Mouse (Mus musculus): ENCODE results near the gene Terb1. TPM values are rescaled to one million over a fixed set of nuclear protein-coding genes. Genes with fewer than 3 reads are reported as not detected.

Gene Terb1
- total RNA-seq (2021), result 0.23 TPM in 1 of 2 replicates, not detected in the other
- long read RNA-seq, experiment 1, result 0 reads
- long read RNA-seq, experiment 2, result 0 reads

GRCm38 (mm10) chr8:104509061-104510006 lies at the start of gene Terb1:
Gene Terb1, minus strand, starts transcription at chr8:104509910.
- DNase-seq, result peak; percentile 42

GRCm38 (mm10) chr8:104557226-104557625 lies 47.5 kb upstream of the Terb1 start:
- DNase-seq, result no peak

GRCm38 (mm10) chr8:104555191-104555590 lies 45.5 kb upstream of the Terb1 start:
- no peak for DNase-seq

- DNase-seq, result no peak
These were observed 33.8 kb upstream of the Terb1 start for GRCm38 (mm10) chr8:104543440-104544045.

GRCm38 (mm10) chr8:104542160-104542559 lies 32.5 kb upstream of the Terb1 start:
- DNase-seq, result no peak

GRCm38 (mm10) chr8:104541515-104541880 lies 31.8 kb upstream of the Terb1 start:
- DNase-seq, result no peak

GRCm38 (mm10) chr8:104540710-104541514 lies 31.2 kb upstream of the Terb1 start:
- peak; percentile 34 for DNase-seq

GRCm38 (mm10) chr8:104540238-104540637 lies 30.5 kb upstream of the Terb1 start:
- no peak for DNase-seq

- DNase-seq, result peak; percentile 59
These were observed 29.9 kb upstream of the Terb1 start for GRCm38 (mm10) chr8:104539566-104539965.

GRCm38 (mm10) chr8:104538896-104539295 lies 29.2 kb upstream of the Terb1 start:
- no peak for DNase-seq

GRCm38 (mm10) chr8:104536028-104536427 lies 26.3 kb upstream of the Terb1 start:
- DNase-seq, result no peak

- no peak for DNase-seq
These were observed 25.7 kb upstream of the Terb1 start for GRCm38 (mm10) chr8:104535378-104535777.

- peak; percentile 26 for DNase-seq
These were observed 25.1 kb upstream of the Terb1 start for GRCm38 (mm10) chr8:104534779-104535141.

GRCm38 (mm10) chr8:104533971-104534778 lies 24.5 kb upstream of the Terb1 start, which contains the start of the genes Nae1 and Car7:
Gene Nae1, minus strand, starts transcription at chr8:104534637.
Gene Car7, plus strand, starts transcription at chr8:104534689.
- peak; percentile 96 for DNase-seq

GRCm38 (mm10) chr8:104533551-104533950 lies 23.8 kb upstream of the Terb1 start:
- DNase-seq, result no peak

GRCm38 (mm10) chr8:104529671-104530070 lies 20.0 kb upstream of the Terb1 start:
- no peak for DNase-seq

GRCm38 (mm10) chr8:104517872-104518271 lies 8.2 kb upstream of the Terb1 start:
- DNase-seq, result no peak

GRCm38 (mm10) chr8:104510134-104510533 lies 424 bp upstream of the Terb1 start:
- DNase-seq, result no peak

GRCm38 (mm10) chr8:104479091-104479490 lies 30.6 kb downstream of the Terb1 start:
- no peak for DNase-seq

GRCm38 (mm10) chr8:104472465-104472864 lies 37.2 kb downstream of the Terb1 start:
- no peak for DNase-seq

- DNase-seq, result no peak
These were observed 42.2 kb downstream of the Terb1 start for GRCm38 (mm10) chr8:104467463-104467862.

GRCm38 (mm10) chr8:104452177-104452576 lies 57.5 kb downstream of the Terb1 start:
- no peak for DNase-seq

Data from adrenal gland, postnatal 14 days (tissue).